Mouse (Mus musculus) lung, adult 2 months (tissue): ENCODE results near the gene Mlec.

Source experiments
- CTCF ChIP-seq: fragments of 200-500 bp; IDR thresholded peaks from 2 replicates; pipeline ENCODE4 v1.5.1; 2011; ENCODE audit warnings: mild to moderate bottlenecking, low read length, control low read depth; ENCODE audit not compliant: insufficient read depth
- POLR2A ChIP-seq: fragments of 200-500 bp; IDR thresholded peaks from 2 replicates; pipeline ENCODE4 v1.6.1; 2011; ENCODE audit warnings: low read depth, mild to moderate bottlenecking, control low read depth, low read length, borderline replicate concordance; ENCODE audit errors: extremely low read depth

DNA sequence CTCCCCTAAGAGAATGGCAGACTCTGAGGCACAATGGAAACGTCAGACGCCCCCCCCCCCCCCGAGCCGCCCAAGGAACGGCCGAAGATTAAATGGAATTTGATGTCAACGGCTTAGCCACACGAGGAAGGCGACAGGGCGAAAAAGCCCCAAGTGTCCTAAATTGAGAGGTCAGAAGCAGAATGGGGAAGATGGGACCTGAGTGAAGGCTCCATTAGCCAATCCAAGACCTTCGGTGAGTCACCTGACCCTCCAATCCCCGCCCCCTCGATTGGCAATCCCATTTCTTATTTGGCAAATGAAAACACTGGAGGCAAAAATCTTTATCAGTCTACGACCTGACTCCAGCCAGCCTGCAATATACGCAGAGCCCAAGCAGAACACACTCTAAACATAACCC is 26.7 kb upstream of the Mlec start:
- TF ChIP-seq POLR2A: no peak
- TF ChIP-seq CTCF: no peak
